Mouse (Mus musculus) midbrain, postnatal 0 days (tissue): ENCODE measurements at regions not wholly inside any gene's neighbourhood (a gene's known extent, or its start where the extent isn't known, plus 50 kb on each side); places are given as distances from the start of the nearest gene placed in this dataset.

Experiments
- ATAC-seq: fragments of 200-750 bp; cut with Nextera tagmentation; 2 replicates; pipeline ENCODE4 v1.8.0; 2017; ENCODE audit warnings: moderate number of reproducible peaks, mild to moderate bottlenecking, moderate TSS enrichment, moderate library complexity; ENCODE audit not compliant: low FRiP score
- DNase-seq: peaks from one replicate; pipeline ENCODE4 v3.0.0-alpha.2; 2015; ENCODE audit warnings: low spot score
- H3K27ac ChIP-seq: fragments of 300-500 bp; sonication (generic); 2 replicates; pipeline ENCODE4 v1.5.1; 2014; ENCODE audit warnings: low read depth, mild to moderate bottlenecking, low read length, mixed read lengths
- H3K27me3 ChIP-seq: fragments of 300-500 bp; sonication (generic); 2 replicates; pipeline ENCODE4 v1.6.1; 2014; ENCODE audit warnings: low read length, control low read depth, mixed read lengths; ENCODE audit not compliant: insufficient read depth
- H3K36me3 ChIP-seq: fragments of 300-500 bp; sonication (generic); 2 replicates; pipeline ENCODE4 v1.6.1; 2014; ENCODE audit warnings: low read length, control low read depth, mixed read lengths; ENCODE audit not compliant: insufficient read depth
- H3K4me1 ChIP-seq: fragments of 300-500 bp; sonication (generic); 2 replicates; pipeline ENCODE4 v1.6.1; 2014; ENCODE audit warnings: mild to moderate bottlenecking, control low read depth, antibody characterized with exemption, low read length, mixed read lengths; ENCODE audit not compliant: insufficient read depth
- H3K4me2 ChIP-seq: fragments of 300-500 bp; sonication (generic); 2 replicates; pipeline ENCODE4 v1.6.1; 2014; ENCODE audit warnings: low read depth, mild to moderate bottlenecking, low read length, mixed read lengths; ENCODE audit not compliant: poor library complexity, severe bottlenecking
- H3K4me3 ChIP-seq: fragments of 300-500 bp; sonication (generic); 2 replicates; pipeline ENCODE4 v1.5.1; 2014; ENCODE audit warnings: low read depth, mild to moderate bottlenecking, low read length, moderate library complexity
- H3K9ac ChIP-seq: fragments of 300-500 bp; sonication (generic); replicated peaks from 2 replicates; pipeline ENCODE4 v1.6.1; 2014; ENCODE audit warnings: mild to moderate bottlenecking, low read length, moderate library complexity, mixed read lengths; ENCODE audit not compliant: poor library complexity, severe bottlenecking
- H3K9me3 ChIP-seq: fragments of 300-500 bp; sonication (generic); 2 replicates; pipeline ENCODE4 v1.6.1; 2016; ENCODE audit warnings: low read length, control low read depth
- CTCF ChIP-seq: IDR thresholded peaks from 2 replicates; pipeline ENCODE4 v1.5.1; 2016; ENCODE audit warnings: antibody characterized with exemption, mild to moderate bottlenecking
- WGBS: fragments of 180-500 bp; shearing (Covaris S2); extraction: QIAGEN DNeasy Blood & Tissue Kit; methylation state at CpG from one replicate; pipeline ENCODE4 v1.1.7; 2014; 5-methylcytosine and 5-hydroxymethylcytosine counted together

GRCm38 (mm10) chr9:120741521-120741920 is 170.3 kb downstream of the Rpl14 start:
- DNase-seq (no peak), ATAC-seq (no peak)
- Histone ChIP-seq H3K36me3 (no peaks in the 10 kb centered on the region), H3K4me3 (no peak overlapping the region), H3K4me2 (no peak overlapping the region), H3K27me3 (no peaks in the 10 kb centered on the region), H3K4me1 (no peaks in the 10 kb centered on the region), H3K27ac (no peak overlapping the region), H3K9me3 (no peaks in the 10 kb centered on the region), H3K9ac (no peak overlapping the region)
- 73% methylated on average over 2 of the region's 2 CpGs for WGBS
- TF ChIP-seq CTCF: no peak

- TF ChIP-seq CTCF: no peak
- no peak for DNase-seq
- Histone ChIP-seq H3K9me3 (no peaks in the 10 kb centered on the region), H3K27ac (no peak overlapping the region), H3K4me1 (no peaks in the 10 kb centered on the region), H3K27me3 (no peaks in the 10 kb centered on the region), H3K4me3 (no peak overlapping the region), H3K9ac (no peak overlapping the region), H3K36me3 (no peaks in the 10 kb centered on the region), H3K4me2 (no peak overlapping the region)
- WGBS: 83% methylated on average over 9 of the region's 9 CpGs
- no peak for ATAC-seq
These were observed 172.2 kb downstream of the Rpl14 start for GRCm38 (mm10) chr9:120743455-120743854.

- no peaks in the 10 kb centered on the region for H3K27me3 ChIP-seq
- H3K4me3 ChIP-seq: no peak overlapping the region
These were observed 174.4 kb downstream of the Rpl14 start for GRCm38 (mm10) chr9:120745674-120746073.

GRCm38 (mm10) chr9:120750820-120751219 is 178.2 kb upstream of the Ctnnb1 start:
- ATAC-seq: no peak
- no peaks in the 10 kb centered on the region for H3K9me3 ChIP-seq
- WGBS: 93% methylated on average over 4 of the region's 4 CpGs

More at GRCm38 (mm10) chr9:120745674-120746073, 174.4 kb downstream of the Rpl14 start:
- Histone ChIP-seq H3K27ac (no peak overlapping the region), H3K4me1 (no peaks in the 10 kb centered on the region), H3K36me3 (no peaks in the 10 kb centered on the region), H3K9me3 (no peaks in the 10 kb centered on the region), H3K4me2 (no peak overlapping the region), H3K9ac (no peak overlapping the region)
- 87% methylated on average over 6 of the region's 6 CpGs for WGBS
- DNase-seq: no peak
- TF ChIP-seq CTCF: no peak
- no peak for ATAC-seq

GRCm38 (mm10) chr9:120751686-120752484 is 177.1 kb upstream of the Ctnnb1 start:
- Histone ChIP-seq H3K27me3 (no peaks in the 10 kb centered on the region), H3K9me3 (no peaks in the 10 kb centered on the region), H3K36me3 (no peaks in the 10 kb centered on the region), H3K9ac (no peak overlapping the region), H3K27ac (no peak overlapping the region), H3K4me1 (no peaks in the 10 kb centered on the region), H3K4me2 (no peak overlapping the region), H3K4me3 (no peak overlapping the region)
- peak; percentile 42 for DNase-seq
- no peak for ATAC-seq
- WGBS: 74% methylated on average over 5 of the region's 5 CpGs
- TF ChIP-seq CTCF: no peak

More at GRCm38 (mm10) chr9:120750820-120751219, 178.2 kb upstream of the Ctnnb1 start:
- Histone ChIP-seq H3K27ac (no peak overlapping the region), H3K9ac (no peak overlapping the region), H3K4me1 (no peaks in the 10 kb centered on the region), H3K4me3 (no peak overlapping the region), H3K4me2 (no peak overlapping the region), H3K36me3 (no peaks in the 10 kb centered on the region), H3K27me3 (no peaks in the 10 kb centered on the region)
- no peak for TF ChIP-seq CTCF
- no peak for DNase-seq

GRCm38 (mm10) chr9:120754151-120754550 is 174.9 kb upstream of the Ctnnb1 start:
- no peak for TF ChIP-seq CTCF
- ATAC-seq (no peak), DNase-seq (no peak)
- Histone ChIP-seq H3K4me3 (no peak overlapping the region), H3K36me3 (no peaks in the 10 kb centered on the region), H3K9ac (no peak overlapping the region), H3K9me3 (no peaks in the 10 kb centered on the region), H3K27ac (no peak overlapping the region), H3K4me2 (no peak overlapping the region), H3K4me1 (no peaks in the 10 kb centered on the region), H3K27me3 (no peaks in the 10 kb centered on the region)
